Mouse (Mus musculus): Measurements from ENCODE around the gene Kcnf1. TPM values are rescaled to one million over a fixed set of nuclear protein-coding genes. Genes with fewer than 3 reads are reported as not detected.

Gene Kcnf1
- polyA plus RNA-seq (2012; rRNA removed): 0.91 and 0.97 TPM in 2 replicates
- polyA plus RNA-seq (2014; fragmentation: Nextera tagmentation; extraction: Ambion mirVana): 0.90 and 0.92 TPM in 2 replicates

DNA sequence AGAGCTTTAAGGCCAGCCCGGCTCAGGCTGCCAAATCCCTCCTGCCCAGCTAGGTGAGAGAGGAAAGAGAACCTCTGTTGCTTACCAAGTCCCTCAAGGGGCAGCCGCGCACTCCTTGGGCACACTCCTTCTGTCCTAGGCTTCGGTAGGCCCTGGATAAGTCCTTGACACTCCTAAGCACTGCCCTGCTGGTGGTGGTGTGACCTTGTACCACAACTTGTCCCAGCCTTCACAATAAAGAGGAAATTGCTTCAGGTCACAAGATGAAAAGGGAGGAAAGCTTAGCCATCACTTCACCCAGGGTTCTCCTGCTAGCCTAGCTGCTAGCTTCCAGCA lies at the start of gene Kcnf1:
Gene Kcnf1, minus strand, starts transcription at position 132 of the 336 bp plus-strand sequence.
- peak within 1 kb of the TSS; percentile 97 for H3K4me2 ChIP-seq (replicated peaks; ENCODE audit: low read depth, low read length, severe bottlenecking)
- H3K4me1 ChIP-seq (ENCODE audit: control insufficient read depth, insufficient read depth, low read length): 0 out of 2 replicates have a peak, but pooled peaks cover 6% of the 10 kb centered on the region
- no peaks in the 10 kb centered on the region for H3K9me3 ChIP-seq (ENCODE audit: control insufficient read depth, low read length)
- 0 out of 2 replicates have a peak, but pooled peaks have one; percentile 3 for TF ChIP-seq POLR2A (IDR thresholded peaks at IDR 0.05; ENCODE audit: borderline replicate concordance, extremely low read depth, insufficient read depth, insufficient read length)
- no peaks in the 10 kb centered on the region for H3K36me3 ChIP-seq (ENCODE audit: control insufficient read depth, insufficient read depth, low read length)
- 18% methylated on average over 4 of the region's 4 CpGs for WGBS
- H3K27me3 ChIP-seq (ENCODE audit: control insufficient read depth, insufficient read depth, low read length): peaks cover 14% of the 10 kb centered on the region
- DNase-seq (ENCODE audit: low spot score): no peak
- H3K27ac ChIP-seq (replicated peaks; ENCODE audit: low read depth, low read length): no peak within 1 kb of the TSS
- H3K4me3 ChIP-seq (replicated peaks; ENCODE audit: low read length): peak within 1 kb of the TSS; percentile 51
- peak within 1 kb of the TSS; percentile 54 for H3K9ac ChIP-seq (ENCODE audit: low read depth, low read length, severe bottlenecking)
- 0 out of 2 replicates have a peak, but pooled peaks have one; percentile 21 for ATAC-seq (ENCODE audit: low FRiP score, low read depth)

DNA sequence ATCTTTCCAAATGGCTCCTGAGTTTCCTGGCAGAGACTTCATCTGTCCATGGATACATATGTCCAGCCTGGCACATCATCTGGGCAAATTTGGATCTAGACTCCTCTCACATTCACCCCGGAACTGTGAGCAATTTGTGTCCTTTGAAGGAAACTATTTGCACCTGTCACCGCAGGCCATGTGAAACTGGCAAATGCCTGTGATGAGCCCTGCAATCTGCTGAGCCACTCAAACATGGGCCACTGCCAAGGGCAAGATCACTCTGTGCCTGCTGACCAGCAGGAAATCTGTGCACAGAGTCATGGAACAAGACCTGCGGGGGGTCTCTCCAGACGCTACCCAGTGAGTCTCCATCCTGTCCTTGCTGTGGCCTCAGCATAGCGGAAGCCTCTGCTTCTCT lies 48.3 kb upstream of the Kcnf1 start:
- 72% methylated on average over 5 of the region's 5 CpGs for WGBS
- H3K27ac ChIP-seq (replicated peaks; ENCODE audit: low read depth, low read length): no peak overlapping the region
- H3K9me3 ChIP-seq (ENCODE audit: control insufficient read depth, low read length): no peaks in the 10 kb centered on the region
- TF ChIP-seq POLR2A (IDR thresholded peaks at IDR 0.05; ENCODE audit: borderline replicate concordance, extremely low read depth, insufficient read depth, insufficient read length): no peak
- H3K9ac ChIP-seq (ENCODE audit: low read depth, low read length, severe bottlenecking): no peak overlapping the region
- H3K36me3 ChIP-seq (ENCODE audit: control insufficient read depth, insufficient read depth, low read length): no peaks in the 10 kb centered on the region
- no peaks in the 10 kb centered on the region for H3K27me3 ChIP-seq (ENCODE audit: control insufficient read depth, insufficient read depth, low read length)
- DNase-seq (ENCODE audit: low spot score) (no peak), ATAC-seq (ENCODE audit: low FRiP score, low read depth) (no peak)
- no peak overlapping the region for H3K4me3 ChIP-seq (replicated peaks; ENCODE audit: low read length)
- no peak overlapping the region for H3K4me2 ChIP-seq (replicated peaks; ENCODE audit: low read depth, low read length, severe bottlenecking)
- no peaks in the 10 kb centered on the region for H3K4me1 ChIP-seq (ENCODE audit: control insufficient read depth, insufficient read depth, low read length)

DNA sequence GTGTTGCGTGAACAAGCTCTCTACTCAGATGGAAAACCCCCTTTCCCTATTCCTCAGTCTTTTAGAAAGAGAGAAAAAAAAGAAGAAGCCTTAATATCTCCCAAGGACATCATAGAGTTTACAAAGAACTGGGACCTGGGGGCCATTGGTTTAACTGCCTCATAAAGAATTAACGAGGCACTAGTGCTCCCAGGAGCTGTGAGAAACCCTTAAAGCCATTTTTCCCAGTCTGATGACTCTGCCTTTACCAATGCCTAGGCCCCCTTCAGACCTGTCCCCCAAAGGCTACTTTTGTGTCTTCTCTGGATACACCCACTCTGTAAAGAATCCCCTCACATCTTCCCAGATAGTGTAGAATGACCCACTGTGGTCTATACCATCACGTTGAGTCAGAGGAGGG lies 46.4 kb upstream of the Kcnf1 start:
- no peaks in the 10 kb centered on the region for H3K36me3 ChIP-seq (ENCODE audit: control insufficient read depth, insufficient read depth, low read length)
- no peak overlapping the region for H3K4me2 ChIP-seq (replicated peaks; ENCODE audit: low read depth, low read length, severe bottlenecking)
- H3K27ac ChIP-seq (replicated peaks; ENCODE audit: low read depth, low read length): no peak overlapping the region
- 29% methylated on average over 3 of the region's 3 CpGs for WGBS
- H3K4me3 ChIP-seq (replicated peaks; ENCODE audit: low read length): no peak overlapping the region
- no peak for TF ChIP-seq POLR2A (IDR thresholded peaks at IDR 0.05; ENCODE audit: borderline replicate concordance, extremely low read depth, insufficient read depth, insufficient read length)
- no peak for ATAC-seq (ENCODE audit: low FRiP score, low read depth)
- no peak overlapping the region for H3K9ac ChIP-seq (ENCODE audit: low read depth, low read length, severe bottlenecking)
- no peaks in the 10 kb centered on the region for H3K4me1 ChIP-seq (ENCODE audit: control insufficient read depth, insufficient read depth, low read length)
- H3K27me3 ChIP-seq (ENCODE audit: control insufficient read depth, insufficient read depth, low read length): no peaks in the 10 kb centered on the region
- H3K9me3 ChIP-seq (ENCODE audit: control insufficient read depth, low read length): no peaks in the 10 kb centered on the region
- DNase-seq (ENCODE audit: low spot score): no peak

DNA sequence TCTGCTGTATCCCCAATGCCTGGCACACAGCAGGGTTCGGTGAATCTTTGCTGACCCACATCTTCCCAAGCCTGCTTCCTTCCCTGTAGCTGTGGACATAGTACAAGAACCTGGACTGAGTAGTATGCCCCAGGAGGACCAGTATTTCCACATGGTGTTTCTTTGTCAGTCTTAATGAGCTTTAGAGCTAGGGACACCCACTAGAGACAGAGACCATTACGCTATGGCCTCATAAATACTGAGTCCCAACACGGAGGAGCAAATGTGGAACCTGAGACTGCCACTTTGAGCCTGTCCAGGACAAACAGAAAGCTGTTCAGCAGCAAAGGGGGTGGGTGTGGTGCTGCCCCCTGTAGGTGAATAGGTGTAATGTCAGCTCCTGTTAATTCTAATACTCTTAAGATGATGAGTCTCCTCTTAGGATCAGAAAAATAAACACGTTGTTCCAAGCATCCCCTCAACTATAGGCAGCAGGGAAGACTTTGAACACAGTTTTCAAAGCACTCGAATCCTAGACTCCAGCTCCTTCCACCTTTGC lies 45.3 kb upstream of the Kcnf1 start:
- no peak for DNase-seq (ENCODE audit: low spot score)
- WGBS: 43% methylated on average over 5 of the region's 5 CpGs

DNA sequence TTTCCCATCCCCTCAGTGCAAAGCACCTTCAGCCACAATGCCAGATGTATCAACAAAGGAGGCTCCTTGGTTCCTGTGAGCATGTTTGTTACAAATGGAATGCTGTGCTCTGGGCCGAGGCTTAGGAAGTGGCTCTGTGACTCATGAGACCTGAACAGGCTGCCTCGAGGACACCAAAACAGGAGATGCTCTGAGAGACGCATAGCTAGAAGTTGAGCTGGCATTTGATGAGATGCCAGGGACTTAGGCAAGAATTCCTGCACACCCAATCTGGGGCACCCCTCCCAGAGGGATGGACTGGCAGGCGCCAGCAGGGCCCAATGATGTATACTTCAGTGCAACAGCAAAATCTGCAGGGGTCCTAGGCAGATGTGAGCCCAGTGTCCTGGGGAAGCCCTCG lies 43.9 kb upstream of the Kcnf1 start:
- H3K4me2 ChIP-seq (replicated peaks; ENCODE audit: low read depth, low read length, severe bottlenecking): no peak overlapping the region
- 69% methylated on average over 5 of the region's 5 CpGs for WGBS

More for the DNA sequence above, 45.3 kb upstream of the Kcnf1 start:
- no peak for ATAC-seq (ENCODE audit: low FRiP score, low read depth)
- H3K4me3 ChIP-seq (replicated peaks; ENCODE audit: low read length): no peak overlapping the region
- no peaks in the 10 kb centered on the region for H3K9me3 ChIP-seq (ENCODE audit: control insufficient read depth, low read length)
- no peaks in the 10 kb centered on the region for H3K27me3 ChIP-seq (ENCODE audit: control insufficient read depth, insufficient read depth, low read length)
- TF ChIP-seq POLR2A (IDR thresholded peaks at IDR 0.05; ENCODE audit: borderline replicate concordance, extremely low read depth, insufficient read depth, insufficient read length): no peak
- H3K4me1 ChIP-seq (ENCODE audit: control insufficient read depth, insufficient read depth, low read length): no peaks in the 10 kb centered on the region
- no peaks in the 10 kb centered on the region for H3K36me3 ChIP-seq (ENCODE audit: control insufficient read depth, insufficient read depth, low read length)
- H3K4me2 ChIP-seq (replicated peaks; ENCODE audit: low read depth, low read length, severe bottlenecking): no peak overlapping the region
- no peak overlapping the region for H3K27ac ChIP-seq (replicated peaks; ENCODE audit: low read depth, low read length)
- H3K9ac ChIP-seq (ENCODE audit: low read depth, low read length, severe bottlenecking): no peak overlapping the region

More for the DNA sequence above, 43.9 kb upstream of the Kcnf1 start:
- Histone ChIP-seq H3K9ac (ENCODE audit: low read depth, low read length, severe bottlenecking) (no peak overlapping the region), H3K27ac (replicated peaks; ENCODE audit: low read depth, low read length) (no peak overlapping the region), H3K4me3 (replicated peaks; ENCODE audit: low read length) (no peak overlapping the region), H3K9me3 (ENCODE audit: control insufficient read depth, low read length) (no peaks in the 10 kb centered on the region), H3K36me3 (ENCODE audit: control insufficient read depth, insufficient read depth, low read length) (no peaks in the 10 kb centered on the region), H3K4me1 (ENCODE audit: control insufficient read depth, insufficient read depth, low read length) (no peaks in the 10 kb centered on the region), H3K27me3 (ENCODE audit: control insufficient read depth, insufficient read depth, low read length) (no peaks in the 10 kb centered on the region)
- DNase-seq (ENCODE audit: low spot score) (no peak), ATAC-seq (ENCODE audit: low FRiP score, low read depth) (no peak)
- no peak for TF ChIP-seq POLR2A (IDR thresholded peaks at IDR 0.05; ENCODE audit: borderline replicate concordance, extremely low read depth, insufficient read depth, insufficient read length)

Data from limb, embryonic 14.5 days (tissue).